Mouse (Mus musculus) intestine, postnatal 0 days (tissue): ENCODE measurements around the gene Serac1. TPM values are rescaled to one million over a fixed set of nuclear protein-coding genes. Genes with fewer than 3 reads are reported as not detected.
A peak's percentile ranks its signal among the peaks of the same experiment; 100 is the strongest.

Experiments
- ATAC-seq: fragments of 200-750 bp; cut with Nextera tagmentation; 2 replicates; pipeline ENCODE4 v1.8.0; 2017; ENCODE audit warnings: mild to moderate bottlenecking, moderate TSS enrichment, moderate library complexity
- H3K27ac ChIP-seq: fragments of 300-500 bp; sonication (generic); 2 replicates; pipeline ENCODE4 v1.5.1; 2014; ENCODE audit warnings: mild to moderate bottlenecking, low read depth, low read length, moderate library complexity
- H3K27me3 ChIP-seq: fragments of 300-500 bp; sonication (generic); replicated peaks from 2 replicates; pipeline ENCODE4 v1.6.1; 2014; ENCODE audit warnings: low read length, mixed read lengths; ENCODE audit not compliant: control insufficient read depth, insufficient read depth
- H3K36me3 ChIP-seq: fragments of 300-500 bp; sonication (generic); 2 replicates; pipeline ENCODE4 v1.6.1; 2014; ENCODE audit warnings: mild to moderate bottlenecking, moderate library complexity; ENCODE audit not compliant: control insufficient read depth, insufficient read depth
- H3K4me1 ChIP-seq: fragments of 300-500 bp; sonication (generic); replicated peaks from 2 replicates; pipeline ENCODE4 v1.6.1; 2014; ENCODE audit warnings: antibody characterized with exemption, low read length, mixed read lengths; ENCODE audit not compliant: control insufficient read depth, insufficient read depth
- H3K4me2 ChIP-seq: fragments of 300-500 bp; sonication (generic); replicated peaks from 2 replicates; pipeline ENCODE4 v1.6.1; 2014; ENCODE audit warnings: low read depth, mild to moderate bottlenecking, moderate library complexity
- H3K4me3 ChIP-seq: fragments of 300-500 bp; sonication (generic); 2 replicates; pipeline ENCODE4 v1.5.1; 2014; ENCODE audit warnings: low read depth, low read length
- H3K9ac ChIP-seq: fragments of 300-500 bp; sonication (generic); 2 replicates; pipeline ENCODE4 v1.6.1; 2014; ENCODE audit warnings: mild to moderate bottlenecking, low read depth, low read length
- H3K9me3 ChIP-seq: fragments of 300-500 bp; sonication (generic); 2 replicates; pipeline ENCODE4 v1.6.1; 2016; ENCODE audit warnings: mixed run types; ENCODE audit not compliant: control insufficient read depth
- CTCF ChIP-seq: sonication (generic); IDR thresholded peaks from 2 replicates; pipeline ENCODE4 v1.5.1; 2016; ENCODE audit warnings: low read depth, mild to moderate bottlenecking, control low read depth, antibody characterized with exemption, moderate library complexity
- WGBS: fragments of 180-500 bp; shearing (Covaris S2); extraction: QIAGEN DNeasy Blood & Tissue Kit; methylation state at CpG from one replicate; pipeline ENCODE4 v1.1.7; 2014; 5-methylcytosine and 5-hydroxymethylcytosine counted together
- polyA plus RNA-seq: library from polyadenylated mRNA; unstranded; fragments of >200 nt; fragmentation: Nextera tagmentation; extraction: Ambion mirVana; gene quantifications from 2 replicates; pipeline ENCODE4 v1.2.1, GENCODE M21; 2015

Serac1 gene
- 2.5 and 2.7 TPM in 2 replicates for polyA plus RNA-seq

DNA sequence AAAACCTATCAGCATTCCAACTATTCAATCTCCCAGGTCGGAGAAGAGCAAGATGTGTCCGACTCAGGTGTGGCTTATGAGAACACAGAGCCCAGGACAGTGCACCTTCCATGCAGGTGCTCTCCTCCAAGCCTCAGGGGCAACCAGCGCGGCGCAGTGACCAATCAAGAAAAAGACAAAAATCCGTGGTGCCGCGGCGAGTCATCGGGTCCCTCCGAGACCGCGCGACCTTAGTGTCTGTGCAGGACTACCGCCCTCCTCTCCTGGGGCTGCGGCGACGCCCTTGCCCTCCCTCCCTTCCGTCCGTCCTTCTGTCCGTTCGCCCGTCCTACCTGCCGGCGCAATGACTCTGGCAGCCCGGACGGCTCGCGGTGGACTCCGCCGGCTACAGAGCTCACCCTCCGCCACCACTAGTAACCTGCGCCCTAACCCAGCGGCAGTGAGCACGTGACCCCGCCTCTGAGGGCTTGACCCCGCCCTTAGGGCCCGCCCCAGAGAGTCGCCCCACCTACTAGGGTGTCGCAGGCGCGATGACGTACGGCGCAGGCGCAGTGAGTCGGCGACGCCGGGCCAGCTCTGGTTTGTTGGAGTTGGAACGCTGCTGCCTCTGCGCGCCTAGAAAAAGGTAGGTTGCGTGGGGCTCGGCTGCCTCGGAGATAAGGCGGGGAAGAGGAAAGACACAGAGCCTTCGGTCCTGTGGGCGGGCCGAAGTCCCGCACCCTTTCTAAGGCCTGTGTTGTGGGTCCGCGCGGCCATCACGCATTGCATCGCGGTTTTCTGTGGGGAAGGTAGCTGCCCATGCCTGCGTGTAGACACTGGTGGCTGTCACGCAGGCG, at the start of gene Serac1, which contains the start of gene Gtf2h5:
Gene Serac1 (minus strand): TSS at position 455 of the 836 bp plus-strand sequence.
Gene Gtf2h5 (plus strand): TSS at position 500 of the 836 bp plus-strand sequence.
- Histone ChIP-seq H3K36me3 (peaks cover 3% of the 10 kb centered on the region), H3K4me3 (peak within 1 kb of the TSS; percentile 84), H3K27ac (peak within 1 kb of the TSS; percentile 90), H3K4me2 (peak within 1 kb of the TSS; percentile 88), H3K27me3 (no peaks in the 10 kb centered on the region), H3K4me1 (0 out of 2 replicates have a peak, but pooled peaks cover 5% of the 10 kb centered on the region), H3K9me3 (no peaks in the 10 kb centered on the region), H3K9ac (peak within 1 kb of the TSS; percentile 79)
- ATAC-seq: peak; percentile 96
- WGBS: under 1% methylated on average over 70 of the region's 70 CpGs
- no peak for TF ChIP-seq CTCF

DNA sequence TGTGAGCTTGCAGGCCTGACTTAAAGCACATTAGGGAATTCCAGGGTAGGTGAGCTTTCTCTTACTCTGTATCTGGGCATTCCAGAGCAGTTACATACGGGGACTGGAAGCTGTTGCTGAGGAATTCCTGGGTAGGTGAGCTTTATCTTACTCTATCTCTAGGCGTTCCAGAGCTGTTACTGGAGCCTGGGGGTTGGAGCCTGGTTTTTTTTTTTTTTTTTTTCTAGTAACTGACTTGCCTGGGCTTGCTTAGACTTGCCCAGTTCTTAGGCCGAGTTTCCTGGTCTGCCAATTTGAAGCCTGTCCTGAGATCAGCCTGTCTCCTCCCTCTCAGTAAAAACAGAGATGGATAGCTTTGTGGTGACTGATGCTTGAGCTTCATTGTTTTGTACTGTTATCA, 48.5 kb upstream of the Serac1 start:
- no peaks in the 10 kb centered on the region for H3K27me3 ChIP-seq
- no peaks in the 10 kb centered on the region for H3K9me3 ChIP-seq
- ATAC-seq: no peak
- TF ChIP-seq CTCF: no peak
- no peak overlapping the region for H3K27ac ChIP-seq
- H3K9ac ChIP-seq: no peak overlapping the region
- H3K4me1 ChIP-seq: no peaks in the 10 kb centered on the region
- WGBS: 42% methylated on average over 3 of the region's 3 CpGs
- no peak overlapping the region for H3K4me3 ChIP-seq
- no peak overlapping the region for H3K4me2 ChIP-seq
- H3K36me3 ChIP-seq: peaks cover 13% of the 10 kb centered on the region

- Histone ChIP-seq H3K4me2 (no peak overlapping the region), H3K36me3 (peaks cover 24% of the 10 kb centered on the region), H3K4me3 (no peak overlapping the region), H3K9ac (no peak overlapping the region), H3K27ac (no peak overlapping the region), H3K4me1 (no peaks in the 10 kb centered on the region), H3K9me3 (no peaks in the 10 kb centered on the region), H3K27me3 (no peaks in the 10 kb centered on the region)
- 98% methylated on average over 3 of the region's 3 CpGs for WGBS
- ATAC-seq: no peak
- no peak for TF ChIP-seq CTCF
These were observed 45.9 kb upstream of the Serac1 start for GRCm38 (mm10) chr17:6125441-6125840.

- H3K36me3 ChIP-seq: peaks cover 24% of the 10 kb centered on the region
- no peaks in the 10 kb centered on the region for H3K4me1 ChIP-seq
- TF ChIP-seq CTCF: no peak
- H3K4me3 ChIP-seq: no peak overlapping the region
- no peak overlapping the region for H3K9ac ChIP-seq
- H3K27ac ChIP-seq: no peak overlapping the region
- WGBS: 91% methylated on average over 4 of the region's 4 CpGs
- H3K27me3 ChIP-seq: no peaks in the 10 kb centered on the region
- ATAC-seq: no peak
- H3K4me2 ChIP-seq: no peak overlapping the region
- H3K9me3 ChIP-seq: no peaks in the 10 kb centered on the region
These were observed 44.2 kb upstream of the Serac1 start for GRCm38 (mm10) chr17:6123776-6124175.

DNA sequence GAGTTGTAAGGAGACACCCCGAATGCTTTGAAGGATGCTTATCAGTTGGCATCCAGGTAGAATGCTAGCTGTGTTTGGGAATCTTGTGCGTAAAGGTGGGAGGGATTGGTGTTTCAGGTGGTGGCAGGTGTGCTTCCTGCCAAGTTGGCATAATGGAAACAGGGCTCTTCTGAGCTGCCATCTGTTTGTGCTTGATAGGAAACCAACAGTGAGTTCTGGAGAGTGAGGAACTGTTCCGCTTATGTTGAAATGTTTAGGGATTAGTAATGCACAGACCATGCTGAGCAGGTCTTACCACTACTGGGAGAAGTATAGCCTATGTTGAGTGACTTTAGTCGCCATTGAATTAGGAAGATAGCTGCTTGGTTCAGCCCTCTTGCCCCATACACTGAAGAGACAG, 39.3 kb upstream of the Serac1 start:
- peaks cover 22% of the 10 kb centered on the region for H3K36me3 ChIP-seq
- no peak overlapping the region for H3K4me2 ChIP-seq
- ATAC-seq: no peak
- H3K9me3 ChIP-seq: no peaks in the 10 kb centered on the region
- 93% methylated on average over 4 of the region's 4 CpGs for WGBS
- no peak overlapping the region for H3K4me3 ChIP-seq
- no peaks in the 10 kb centered on the region for H3K4me1 ChIP-seq
- H3K27me3 ChIP-seq: no peaks in the 10 kb centered on the region
- H3K27ac ChIP-seq: no peak overlapping the region
- H3K9ac ChIP-seq: no peak overlapping the region
- no peak for TF ChIP-seq CTCF

DNA sequence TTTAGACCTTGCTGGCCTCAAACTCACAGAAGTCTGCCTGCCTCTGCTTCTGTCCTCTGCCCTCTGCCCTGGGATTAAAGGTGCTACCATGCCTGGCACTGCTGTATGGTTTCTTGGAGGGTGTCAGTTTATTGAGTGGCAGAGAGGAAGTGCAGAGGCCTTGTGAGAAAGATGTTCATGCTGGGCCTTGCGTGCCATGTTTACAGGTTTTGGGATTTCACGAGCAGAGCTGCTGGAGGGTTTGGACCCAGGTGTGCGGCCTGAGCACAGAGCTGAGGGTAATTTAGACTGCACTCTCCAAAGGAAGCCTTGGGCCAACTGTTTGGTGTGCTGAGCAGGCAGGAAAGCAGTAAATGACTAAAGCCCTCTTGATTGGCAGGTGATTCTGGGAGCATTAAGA, 38.4 kb upstream of the Serac1 start:
- H3K27ac ChIP-seq: no peak overlapping the region
- H3K4me2 ChIP-seq: no peak overlapping the region
- no peak for ATAC-seq
- no peaks in the 10 kb centered on the region for H3K27me3 ChIP-seq
- WGBS: 79% methylated on average over 3 of the region's 3 CpGs
- H3K9ac ChIP-seq: no peak overlapping the region
- H3K9me3 ChIP-seq: no peaks in the 10 kb centered on the region
- no peaks in the 10 kb centered on the region for H3K4me1 ChIP-seq
- H3K36me3 ChIP-seq: peaks cover 15% of the 10 kb centered on the region
- H3K4me3 ChIP-seq: no peak overlapping the region
- no peak for TF ChIP-seq CTCF
